Mouse (Mus musculus) layer of hippocampus, postnatal 14 days (tissue): ENCODE results near the gene Olfr1032. TPM values are rescaled to one million over a fixed set of nuclear protein-coding genes. Genes with fewer than 3 reads are reported as not detected.
"Not testable (repeated sequence)": the region's sequence is repeated elsewhere in the genome, so short reads cannot be mapped to it uniquely, and the experiment has no call there.

Source experiments
- DNase-seq, 2 experiments: peaks; one replicate each; pipeline ENCODE4 v3.0.0; 2021 to 2022; ENCODE audit warnings: low spot score in 2 of 2, mixed read lengths in 1 of 2
- long read RNA-seq, 2 experiments: library from polyadenylated mRNA; stranded (forward); transcript quantifications; one replicate each; pipeline ENCODE4 v2.0.0; 2021
- total RNA-seq, 2 experiments: library from RNA; stranded (reverse); gene quantifications; 2 replicates each; pipeline ENCODE4 v1.2.3; 2021

Olfr1032 gene
- total RNA-seq, result not detected
- long read RNA-seq, experiment 1, result 0 reads
- long read RNA-seq, experiment 2, result 0 reads

GRCm38 (mm10) chr2:86005240-86005639 lies at the start of gene Olfr1032:
TSS of gene Olfr1032 (plus strand) at chr2:86005540.
- DNase-seq, result no peak

- DNase-seq, result no peak
Measured at GRCm38 (mm10) chr2:85973595-85973994, 31.7 kb upstream of the Olfr1032 start, which contains the start of gene Olfr1029. TSS of gene Olfr1029 (plus strand) at chr2:85973895.

GRCm38 (mm10) chr2:85978976-85979375 lies 26.4 kb upstream of the Olfr1032 start, which contains the start of gene Olfr1030:
TSS of gene Olfr1030 (plus strand) at chr2:85979276.
- no peak for DNase-seq

- no peak for DNase-seq
Measured at GRCm38 (mm10) chr2:85990004-85990403, 15.3 kb upstream of the Olfr1032 start, which contains the start of gene Olfr1031. TSS of gene Olfr1031 (plus strand) at chr2:85990304.

GRCm38 (mm10) chr2:86020406-86020805 lies 15.1 kb downstream of the Olfr1032 start, which contains the start of gene Olfr1033:
TSS of gene Olfr1033 (plus strand) at chr2:86020633.
- DNase-seq, result not testable (repeated sequence)

- DNase-seq, result not testable (repeated sequence)
Measured at GRCm38 (mm10) chr2:86021518-86021917, 16.2 kb downstream of the Olfr1032 start.

GRCm38 (mm10) chr2:86045561-86045960 lies 40.2 kb downstream of the Olfr1032 start, which contains the start of gene Olfr1034:
TSS of gene Olfr1034 (plus strand) at chr2:86045861.
- DNase-seq, result no peak

- not testable (repeated sequence) for DNase-seq
Measured at GRCm38 (mm10) chr2:86050777-86051176, 45.4 kb downstream of the Olfr1032 start.

Other genes with a start within 250 kb of the Olfr1032 start
- gene Olfr1012, start 242.8 kb upstream of the Olfr1032 start, total RNA-seq, result not detected
- gene Olfr1013, start 238.4 kb upstream of the Olfr1032 start, total RNA-seq, result not detected
- not detected for gene Olfr1014, start 232.8 kb upstream of the Olfr1032 start, total RNA-seq
- not detected for gene Olfr1015, start 223.5 kb upstream of the Olfr1032 start, total RNA-seq
- not detected for gene Olfr1016, start 203.0 kb upstream of the Olfr1032 start, total RNA-seq
- not detected for gene Olfr1018, start 187.1 kb upstream of the Olfr1032 start, total RNA-seq
- gene Olfr1019, start 160.1 kb upstream of the Olfr1032 start, total RNA-seq, result not detected
- gene Olfr1020, start 158.5 kb upstream of the Olfr1032 start, total RNA-seq, result not detected
- gene Olfr1022, start 136.9 kb upstream of the Olfr1032 start, total RNA-seq, result not detected
- not detected for gene Olfr1023, start 119.9 kb upstream of the Olfr1032 start, total RNA-seq
- gene Olfr1024, start 100.5 kb upstream of the Olfr1032 start, total RNA-seq, result not detected
- not detected for gene Olfr1025-ps1, start 90.3 kb upstream of the Olfr1032 start, total RNA-seq
- not detected for gene Olfr1026, start 84.0 kb upstream of the Olfr1032 start, total RNA-seq
- not detected for gene Olfr1028, start 55.1 kb upstream of the Olfr1032 start, total RNA-seq
- not detected for gene Olfr1029, start 31.6 kb upstream of the Olfr1032 start, total RNA-seq
- not detected for gene Olfr1030, start 26.3 kb upstream of the Olfr1032 start, total RNA-seq
- gene Olfr1031, start 15.2 kb upstream of the Olfr1032 start, total RNA-seq, result not detected
- gene Olfr1033, start 15.1 kb downstream of the Olfr1032 start, total RNA-seq, result not detected
- gene Olfr1034, start 40.3 kb downstream of the Olfr1032 start, total RNA-seq, result not detected
- not detected for gene Olfr1036, start 68.5 kb downstream of the Olfr1032 start, total RNA-seq
- gene Olfr1037, start 81.8 kb downstream of the Olfr1032 start, total RNA-seq, result not detected
- not detected for gene Olfr1039, start 130.4 kb downstream of the Olfr1032 start, total RNA-seq
- gene Olfr1040, start 141.2 kb downstream of the Olfr1032 start, total RNA-seq, result not detected
- not detected for gene Olfr1042, start 156.3 kb downstream of the Olfr1032 start, total RNA-seq
- not detected for gene Olfr1043, start 162.0 kb downstream of the Olfr1032 start, total RNA-seq
- not detected for gene Olfr1044, start 172.3 kb downstream of the Olfr1032 start, total RNA-seq
- not detected for gene Olfr52, start 180.1 kb downstream of the Olfr1032 start, total RNA-seq
- gene Olfr1045, start 197.5 kb downstream of the Olfr1032 start, total RNA-seq, result not detected
- gene Olfr1046, start 213.8 kb downstream of the Olfr1032 start, total RNA-seq, result not detected
- gene Olfr1047, start 225.9 kb downstream of the Olfr1032 start, total RNA-seq, result not detected
- not detected for gene Olfr1048, start 234.7 kb downstream of the Olfr1032 start, total RNA-seq